Mouse (Mus musculus) gastrocnemius, adult 8-10 months (tissue): ENCODE results near the gene Tmem79. TPM values are rescaled to one million over a fixed set of nuclear protein-coding genes. Genes with fewer than 3 reads are reported as not detected.
"Not testable (repeated sequence)": the region's sequence is repeated elsewhere in the genome, so short reads cannot be mapped to it uniquely, and the experiment has no call there.

Source experiments
- DNase-seq, 2 experiments: peaks; one replicate each; pipeline ENCODE4 v3.0.0; 2022; ENCODE audit warnings: low spot score in 2 of 2
- total RNA-seq, 4 experiments: library from RNA; stranded (reverse); gene quantifications; 2 replicates each; pipeline ENCODE4 v1.2.4; 2022

The Tmem79 gene
- total RNA-seq, 4 experiments from 2014 or later: 1.9 to 3.7 (median 2.8) TPM

GRCm38 (mm10) chr3:88354396-88355165, 18.6 kb upstream of the Tmem79 start:
- DNase-seq: no peak

- DNase-seq: no peak
Measured at GRCm38 (mm10) chr3:88352907-88353306, 17.0 kb upstream of the Tmem79 start.

GRCm38 (mm10) chr3:88350732-88351131, 14.8 kb upstream of the Tmem79 start:
- no peak for DNase-seq

DNA sequence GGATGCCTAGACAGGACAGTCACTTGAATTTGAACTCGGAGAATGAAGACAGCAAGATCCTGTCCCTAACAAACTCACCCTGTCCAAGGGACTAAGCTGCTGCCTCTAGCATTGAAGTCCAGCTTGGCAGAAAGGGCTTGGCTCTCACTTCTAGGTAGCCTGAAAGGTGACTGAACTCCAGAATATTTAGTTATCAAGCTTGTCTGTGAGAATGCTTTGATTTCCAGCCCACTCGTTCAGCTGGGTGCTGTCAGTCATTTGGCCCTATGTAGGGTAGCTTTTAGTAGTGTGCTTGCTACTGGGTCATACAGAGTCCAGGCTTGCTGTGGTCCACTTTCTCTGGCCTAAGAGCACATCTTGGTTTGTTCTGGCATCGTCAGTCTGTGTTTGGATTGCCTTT, 3.1 kb upstream of the Tmem79 start:
- DNase-seq: peak in 1 of 2 experiments; percentile 33

- DNase-seq: no peak
Measured at GRCm38 (mm10) chr3:88338316-88338715, 2.4 kb upstream of the Tmem79 start.

DNA sequence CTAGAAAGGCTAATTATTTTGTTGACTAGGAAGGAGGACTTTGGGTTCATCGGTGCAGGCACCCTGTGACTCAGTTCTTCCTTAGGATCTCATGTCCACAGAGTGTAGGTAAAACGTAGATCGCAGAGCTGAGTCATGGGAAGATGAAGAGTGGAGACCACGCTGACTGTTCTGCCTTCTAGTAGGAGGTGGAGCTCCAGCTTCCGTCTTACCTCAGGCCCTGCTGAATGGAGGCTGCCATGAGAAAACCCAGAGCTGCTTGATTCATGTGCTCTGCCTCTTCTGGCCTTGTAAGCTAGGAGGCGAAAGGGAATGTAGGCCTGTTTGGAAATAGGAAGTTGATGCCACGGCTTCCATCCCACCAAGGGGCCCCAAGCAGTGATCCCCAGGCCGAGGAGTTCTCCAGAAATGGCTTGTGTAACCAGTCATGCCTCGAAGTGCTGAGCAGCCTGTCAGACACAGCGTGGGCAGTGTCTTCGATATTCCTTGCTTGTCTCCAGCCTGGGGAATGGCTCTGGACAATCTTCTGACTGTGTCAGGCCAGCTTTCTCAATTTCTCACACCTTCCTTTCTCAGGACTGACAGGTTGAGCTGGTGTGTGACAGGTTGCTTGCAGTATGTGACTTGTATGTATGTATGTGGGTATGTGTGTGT, 1.5 kb upstream of the Tmem79 start:
- no peak for DNase-seq

- DNase-seq: no peak
Measured at GRCm38 (mm10) chr3:88335436-88336053, 403 bp downstream of the Tmem79 start.

GRCm38 (mm10) chr3:88334902-88335435, 979 bp downstream of the Tmem79 start:
- no peak for DNase-seq

DNA sequence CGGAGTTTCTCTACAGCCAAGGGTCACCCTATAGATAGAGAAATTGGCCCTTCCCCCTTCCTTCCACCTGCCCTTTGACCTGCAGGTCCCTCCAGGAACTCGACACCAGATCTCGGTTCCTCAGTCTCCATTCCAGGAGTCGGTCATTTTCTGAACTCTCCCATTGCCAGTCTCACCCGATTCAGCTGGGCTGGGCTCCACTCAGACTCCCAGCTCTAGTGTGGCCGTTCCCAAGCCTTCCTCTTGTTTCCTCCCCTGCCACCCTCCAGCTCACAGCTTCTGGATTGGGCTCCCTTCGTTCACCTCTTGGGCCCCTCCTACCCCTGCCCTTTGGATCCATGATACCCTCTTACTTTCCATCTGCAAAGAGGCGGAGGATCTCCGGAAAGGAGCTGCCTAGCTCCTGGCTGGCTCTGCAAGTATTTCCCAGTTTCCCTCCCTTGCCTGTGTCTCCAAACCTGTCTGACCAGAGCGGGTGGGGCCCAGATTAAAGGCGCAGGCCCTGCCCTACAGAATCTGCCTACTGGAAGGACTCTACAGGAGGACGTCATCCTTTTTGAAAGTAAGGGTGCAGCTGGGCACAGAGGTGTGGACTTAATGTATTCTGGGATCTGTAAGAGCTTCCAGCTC, 1.8 kb downstream of the Tmem79 start:
- DNase-seq: no peak

- no peak for DNase-seq
Measured at GRCm38 (mm10) chr3:88331282-88331681, 4.7 kb downstream of the Tmem79 start.

- DNase-seq: no peak
Measured at GRCm38 (mm10) chr3:88328956-88329355, 7.0 kb downstream of the Tmem79 start.

DNA sequence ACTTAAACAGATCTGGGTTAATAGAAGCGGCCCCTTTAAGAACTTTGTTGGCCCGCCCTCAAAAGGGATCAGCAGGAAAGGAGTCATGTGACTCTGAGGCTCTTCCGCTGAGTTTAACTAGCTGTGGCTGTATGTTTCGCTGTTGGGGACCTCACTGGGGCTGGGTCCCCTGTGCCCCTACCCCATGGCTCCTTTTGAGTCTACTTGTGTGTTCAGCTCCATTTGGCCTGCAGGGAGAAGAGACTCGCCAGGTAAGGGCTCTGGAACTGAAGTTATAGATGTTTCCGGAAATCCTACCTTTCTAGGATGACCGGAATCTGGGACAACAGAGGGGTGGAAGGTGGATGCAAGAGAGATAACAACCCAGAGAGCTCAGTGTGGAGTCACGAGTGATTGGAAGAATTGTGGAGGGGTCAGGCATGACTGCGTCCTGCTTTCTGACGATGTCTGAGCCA, 11.0 kb downstream of the Tmem79 start, which contains the start of gene Glmp:
TSS of gene Glmp (plus strand) at position 73 of the 455 bp plus-strand sequence.
- peak; percentile 42 to 45 for DNase-seq

- DNase-seq: no peak
Measured at GRCm38 (mm10) chr3:88299172-88299571, 36.8 kb downstream of the Tmem79 start.

- no peak for DNase-seq
Measured at GRCm38 (mm10) chr3:88297321-88297851, 38.6 kb downstream of the Tmem79 start.

- DNase-seq: peak; percentile 91 to 96
Measured at GRCm38 (mm10) chr3:88296561-88297318, 39.2 kb downstream of the Tmem79 start, which contains the start of the genes Tsacc and Cct3. TSS of gene Tsacc (minus strand) at chr3:88296999. TSS of gene Cct3 (plus strand) at chr3:88297116.

- no peak for DNase-seq
Measured at GRCm38 (mm10) chr3:88296110-88296560, 39.8 kb downstream of the Tmem79 start.

GRCm38 (mm10) chr3:88295272-88295671, 40.7 kb downstream of the Tmem79 start:
- not testable (repeated sequence) for DNase-seq

DNA sequence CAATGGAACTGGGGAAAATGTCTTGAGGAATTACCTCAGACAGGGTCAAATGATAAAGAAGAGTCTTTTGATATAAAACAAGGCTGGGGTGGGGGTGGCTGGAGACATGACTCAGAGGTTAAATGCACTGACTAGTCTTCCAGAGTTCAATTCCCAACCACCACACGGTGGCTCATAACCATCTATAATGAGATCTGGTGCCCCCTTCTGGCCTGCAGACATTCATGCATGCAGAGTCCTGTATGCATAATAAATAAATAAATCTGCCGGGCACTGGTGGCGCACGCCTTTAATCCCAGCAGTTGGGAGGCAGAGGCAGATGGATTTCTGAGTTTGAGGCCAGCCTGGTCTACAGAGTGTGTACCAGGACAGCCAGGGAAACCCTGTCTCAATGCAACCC, 44.0 kb downstream of the Tmem79 start:
- DNase-seq: no peak

- not testable (repeated sequence) for DNase-seq
Measured at GRCm38 (mm10) chr3:88288133-88288713, 47.7 kb downstream of the Tmem79 start.

- no peak for DNase-seq
Measured at GRCm38 (mm10) chr3:88287110-88287509, 48.8 kb downstream of the Tmem79 start, which contains the start of gene Gm38392. TSS of gene Gm38392 (minus strand) at chr3:88287210.
